Mouse (Mus musculus) liver, adult (tissue): ENCODE measurements around the gene Map4.

Experiments
- GATA4 ChIP-seq: IDR thresholded peaks from 2 replicates; pipeline ENCODE4 v1.6.1; 2014; ENCODE audit warnings: mild to moderate bottlenecking, low read length; ENCODE audit not compliant: insufficient replicate concordance

The Map4 gene

DNA sequence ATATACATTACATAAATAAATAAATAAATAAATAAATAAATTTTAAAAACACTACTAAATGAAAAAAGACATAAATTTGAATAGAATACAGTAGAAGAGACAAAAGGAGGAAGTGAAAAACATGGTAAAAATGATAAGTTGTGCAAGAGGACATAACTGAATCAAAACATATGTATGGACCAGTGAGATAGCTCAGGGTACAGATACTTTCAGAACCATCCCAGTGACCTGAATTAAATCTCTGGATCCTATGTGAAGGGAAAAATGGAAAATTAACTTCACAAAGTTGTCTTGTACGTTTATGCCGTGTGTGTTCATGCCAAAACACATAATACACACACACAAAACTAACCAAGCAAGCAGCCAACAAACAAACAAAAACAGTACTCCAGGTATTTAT, 192.1 kb downstream of the Map4 start:
- no peak for TF ChIP-seq GATA4

DNA sequence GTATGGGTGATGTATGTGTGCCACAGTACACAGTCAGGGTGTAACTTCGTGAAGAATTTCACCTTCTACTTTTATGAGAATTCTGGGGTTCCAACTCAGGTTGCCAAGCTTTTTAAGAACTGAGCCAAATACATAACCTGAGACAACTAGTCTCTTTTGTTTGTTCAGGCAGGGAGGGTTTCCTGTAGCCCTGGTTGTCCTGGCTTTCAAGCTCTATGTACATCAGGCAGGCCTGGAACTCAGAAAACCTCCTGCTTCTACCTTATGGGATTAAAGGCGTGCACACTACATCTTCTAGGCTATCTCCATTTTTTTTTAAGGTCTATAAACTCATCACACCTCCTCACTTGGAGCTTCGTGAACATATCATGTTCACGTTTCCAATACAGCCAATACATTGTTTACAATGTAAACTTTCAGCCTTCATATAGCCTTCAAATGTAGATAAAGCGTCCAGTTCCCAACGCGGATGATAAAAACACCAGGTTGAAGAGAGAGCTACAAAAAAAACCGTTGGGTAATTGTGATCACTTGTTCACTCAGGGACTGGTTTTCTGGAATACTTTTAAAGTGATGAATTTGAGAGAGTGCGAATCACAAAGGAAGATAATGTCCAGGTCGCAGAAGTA, 199.8 kb downstream of the Map4 start:
- no peak for TF ChIP-seq GATA4

DNA sequence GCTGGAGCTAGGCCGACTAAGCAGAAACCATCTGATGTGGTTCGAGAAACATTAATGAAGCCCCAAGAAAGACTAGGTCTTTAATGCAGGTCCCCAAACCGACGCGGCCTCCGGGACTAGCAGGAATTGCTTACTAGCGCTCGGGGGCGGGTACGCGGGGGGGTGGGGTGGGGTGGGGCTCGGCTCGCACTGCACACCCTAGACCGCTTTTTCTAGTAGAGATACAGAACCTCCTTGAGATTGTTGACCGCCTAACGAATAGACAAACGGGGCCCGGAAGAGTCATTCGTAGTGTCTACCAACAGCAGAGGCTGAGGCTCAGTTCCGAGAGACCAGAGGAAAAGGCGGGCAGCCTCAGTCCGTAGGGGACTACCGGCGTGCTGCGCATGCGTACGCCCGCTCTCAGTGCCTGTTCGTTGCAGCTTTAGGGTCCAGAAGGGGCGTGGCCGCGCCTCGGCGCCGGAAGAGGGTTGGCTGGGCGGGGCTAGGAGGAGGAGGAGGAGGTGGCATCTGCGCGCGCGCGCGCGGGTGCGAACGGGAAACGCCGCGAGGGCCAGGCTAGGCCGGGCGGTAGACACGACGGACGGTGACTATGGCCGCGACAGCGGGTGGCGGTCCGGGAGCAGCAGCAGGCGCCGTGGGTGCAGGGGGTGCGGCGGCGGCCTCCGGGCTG, 200.4 kb downstream of the Map4 start:
- peak; percentile 47; the same call in 1 of the 2 replicates for TF ChIP-seq GATA4

DNA sequence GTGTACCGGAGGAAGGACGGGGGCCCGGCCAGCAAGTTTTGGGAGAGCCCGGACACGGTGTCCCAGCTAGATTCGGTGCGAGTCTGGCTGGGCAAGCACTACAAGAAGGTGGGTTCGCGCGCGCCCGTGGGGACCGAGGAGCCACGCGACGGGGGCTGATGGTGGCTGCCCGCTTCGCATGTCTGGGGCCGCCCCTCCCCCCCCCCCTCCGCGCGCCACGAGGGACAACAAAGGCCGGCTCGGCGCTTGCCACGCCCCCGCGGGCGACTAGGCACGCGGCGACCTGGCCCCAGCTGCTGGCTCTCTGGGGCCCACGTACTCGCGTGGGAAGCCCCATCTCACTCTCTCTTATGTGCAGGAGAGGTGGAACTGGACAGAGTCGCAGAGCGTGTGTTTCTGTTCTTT, 200.9 kb downstream of the Map4 start:
- TF ChIP-seq GATA4, result no peak

DNA sequence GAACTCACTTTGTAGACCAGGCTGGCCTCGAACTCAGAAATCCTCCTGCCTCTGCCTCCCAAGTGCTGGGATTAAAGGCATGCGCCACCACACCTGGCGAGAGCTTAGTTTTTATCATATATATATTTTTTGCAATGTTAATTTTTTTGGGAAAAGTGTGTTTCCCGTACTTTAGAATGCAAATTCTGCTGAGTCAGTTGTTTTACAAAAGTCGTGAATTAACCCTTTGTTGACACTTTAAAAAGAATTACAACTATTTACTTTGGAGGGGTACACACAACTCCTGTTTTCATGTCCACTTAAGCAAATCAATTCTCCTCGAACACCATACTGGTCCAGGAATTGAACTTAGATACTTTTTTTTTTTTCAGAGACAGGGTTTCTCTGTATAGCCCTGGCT, 201.7 kb downstream of the Map4 start:
- no peak for TF ChIP-seq GATA4
